Comparison of ENCODE assay signal across 11 mouse cellular contexts in genomic region chr10:127479131-127479530, GRCm38 (mm10). TPM values are rescaled to one million over a fixed set of nuclear protein-coding genes. Genes with fewer than 3 reads are reported as not detected.
A peak's percentile ranks its signal among the peaks of the same experiment; 100 is the strongest.
DNase-seq lines count a peak whose midpoint lies in the region; ATAC-seq and TF ChIP-seq lines count a peak whose summit lies in the region.
"Had no signal": no experiment of that assay in that cellular context is flagged by ENCODE, and none has a peak within 500 bp of the region (broad histone marks: within the 10 kb centered on the region; RNA-seq: fewer than 3 reads in every experiment).

No protein-coding gene starts in this region.

- in situ Hi-C loops in ES-E14 (cut with MboI; ENCODE audit: low sequenced_read_pairs in 2 of 2, unreplicated experiment in 2 of 2), result no loop called here

- H3K4me3 ChIP-seq in ES-E14 (ENCODE audit: insufficient read depth in 1 of 2, low read depth in 1 of 2, low read length in 2 of 2, poor library complexity in 1 of 2, severe bottlenecking in 1 of 2), result no peak overlapping the region
- H3K4me3 ChIP-seq: erythroblast, embryonic 14.5 days; liver, embryonic 13.5 days; stomach, embryonic 15.5 days had no signal

- no peaks in the 10 kb centered on the region for H3K9me3 ChIP-seq in ES-E14 (ENCODE audit: control insufficient read depth, insufficient read depth, low read depth, low read length)
- H3K9me3 ChIP-seq: liver, embryonic 13.5 days; stomach, embryonic 15.5 days had no signal

- DNase-seq in adrenal gland, postnatal 10 days, result peak; percentile 53
- DNase-seq in adrenal gland, postnatal 4 days (ENCODE audit: low spot score in 2 of 2), result no peak
- DNase-seq in kidney, postnatal 14 days, result peak; percentile 43
- no peak for DNase-seq in kidney, adult 11 months
- DNase-seq in ES-E14 (ENCODE audit: low read depth, low spot score), result peak; percentile 20
- peak; percentile 24 for DNase-seq in forelimb bud, embryonic 11.5 days (ENCODE audit: low read depth, low spot score)
- DNase-seq in left cerebral cortex, adult 11 months (ENCODE audit: low spot score), result no peak
- DNase-seq: liver, embryonic 13.5 days had no signal

- no peak overlapping the region for H3K9ac ChIP-seq in ES-E14 (ENCODE audit: insufficient read depth, low read depth, low read length, poor library complexity, severe bottlenecking)
- H3K9ac ChIP-seq: liver, embryonic 13.5 days; stomach, embryonic 15.5 days had no signal

- no peaks in the 10 kb centered on the region; a peak in 1 of 4 replicates for H3K4me1 ChIP-seq in ES-E14 (ENCODE audit: control insufficient read depth in 2 of 2, insufficient read depth in 2 of 2, low read length in 2 of 2, poor library complexity in 1 of 2)
- H3K4me1 ChIP-seq: liver, embryonic 13.5 days; stomach, embryonic 15.5 days had no signal

- ATAC-seq in activated CD4-positive, CD25-positive, alpha-beta regulatory T cell, adult 4 months, result no peak

- H3K36me3 ChIP-seq in ES-E14 (ENCODE audit: control insufficient read depth, insufficient read depth, low read length, poor library complexity, severe bottlenecking), result peaks cover 13% of the 10 kb centered on the region; the same call in 1 of the 2 replicates

- H3K27ac ChIP-seq in ES-E14 (ENCODE audit: insufficient read depth, low read depth, low read length, poor library complexity, severe bottlenecking), result no peak overlapping the region
- H3K27ac ChIP-seq: liver, embryonic 13.5 days; stomach, embryonic 15.5 days had no signal

TF ChIP-seq in ES-E14, 5 proteins besides CTCF, POLR2A, EP300 and RAD21:
- TF ChIP-seq MAFK (IDR thresholded peaks at IDR 0.05; ENCODE audit: insufficient read depth, low read depth, low read length), result no peak
- no peak for TF ChIP-seq ZC3H11A (IDR thresholded peaks at IDR 0.05; ENCODE audit: borderline replicate concordance, low read depth, low read length)
- TF ChIP-seq ZNF384 (IDR thresholded peaks at IDR 0.05; ENCODE audit: low read depth, low read length), result no peak
- TF ChIP-seq HCFC1 (IDR thresholded peaks at IDR 0.05; ENCODE audit: borderline replicate concordance, insufficient read depth, low read length), result no peak
- no peak for TF ChIP-seq CHD2 (IDR thresholded peaks at IDR 0.05; ENCODE audit: low read depth, low read length)

RNA-seq across cellular contexts. Expression of gene Stac3, which starts 22.4 kb away (rescaled TPM):
- total RNA-seq in adrenal gland, postnatal 10 days (2021), result 10 to 100 TPM in 1 of 2 experiments, 1 to 10 TPM in 1; 5.2 to 16.9 TPM
- 10 to 100 TPM in 1 of 2 experiments, 1 to 10 TPM in 1; 6.4 to 11.5 TPM for total RNA-seq in adrenal gland, postnatal 4 days (2021)
- 1.1 and 2.4 TPM in 2 replicates for total RNA-seq in ES-E14 (2012; rRNA removed)
- polyA plus RNA-seq in activated CD4-positive, CD25-positive, alpha-beta regulatory T cell, adult 4 months (2017; shearing (Covaris generic)), result under 1 TPM in 1 of 2 experiments, not detected in 1; 0.92 TPM

RNA-seq across cellular contexts. Expression of gene Ndufa4l2, which starts 35.6 kb away (rescaled TPM):
- total RNA-seq in adrenal gland, postnatal 10 days (2021), result 10 to 100 TPM; 49.3 to 56.4 TPM
- 10 to 100 TPM; 57.2 to 71.7 TPM for total RNA-seq in adrenal gland, postnatal 4 days (2021)
- 5.8 and 22.6 TPM in 2 replicates for total RNA-seq in ES-E14 (2012; rRNA removed)
- polyA plus RNA-seq in activated CD4-positive, CD25-positive, alpha-beta regulatory T cell, adult 4 months (2017; shearing (Covaris generic)), result not detected

RNA-seq across cellular contexts. Expression of gene Shmt2, which starts 43.1 kb away (rescaled TPM):
- total RNA-seq in adrenal gland, postnatal 10 days (2021), result 10 to 100 TPM; 56.1 to 57.7 TPM
- total RNA-seq in adrenal gland, postnatal 4 days (2021), result 10 to 100 TPM; 66.7 to 69.4 TPM
- total RNA-seq in ES-E14 (2012; rRNA removed), result 169 and 266 TPM in 2 replicates
- 10 to 100 TPM; 34.2 to 50.7 TPM for polyA plus RNA-seq in activated CD4-positive, CD25-positive, alpha-beta regulatory T cell, adult 4 months (2017; shearing (Covaris generic))

RNA-seq across cellular contexts. Expression of gene Nxph4, which starts 55.2 kb away (rescaled TPM):
- total RNA-seq in adrenal gland, postnatal 10 days (2021), result 1 to 10 TPM; 5.3 TPM
- 10 to 100 TPM; 13.6 to 14.0 TPM for total RNA-seq in adrenal gland, postnatal 4 days (2021)
- 0.76 and 1.6 TPM in 2 replicates for total RNA-seq in ES-E14 (2012; rRNA removed)
- polyA plus RNA-seq in activated CD4-positive, CD25-positive, alpha-beta regulatory T cell, adult 4 months (2017; shearing (Covaris generic)), result not detected
- polyA plus RNA-seq: erythroblast, embryonic 14.5 days had no signal

Comparison
In these comparisons a context has a peak if more than half of its experiments do, and no peak if none do; other contexts are left out.
1. DNase-seq: peak in adrenal gland, postnatal 10 days (single experiment), kidney, postnatal 14 days (single experiment), ES-E14 (single experiment) and forelimb bud, embryonic 11.5 days (single experiment); none in adrenal gland, postnatal 4 days (0 of 2), kidney, adult 11 months (single experiment) and left cerebral cortex, adult 11 months (single experiment).